Mouse (Mus musculus): ENCODE measurements around the gene Afm.

DNA sequence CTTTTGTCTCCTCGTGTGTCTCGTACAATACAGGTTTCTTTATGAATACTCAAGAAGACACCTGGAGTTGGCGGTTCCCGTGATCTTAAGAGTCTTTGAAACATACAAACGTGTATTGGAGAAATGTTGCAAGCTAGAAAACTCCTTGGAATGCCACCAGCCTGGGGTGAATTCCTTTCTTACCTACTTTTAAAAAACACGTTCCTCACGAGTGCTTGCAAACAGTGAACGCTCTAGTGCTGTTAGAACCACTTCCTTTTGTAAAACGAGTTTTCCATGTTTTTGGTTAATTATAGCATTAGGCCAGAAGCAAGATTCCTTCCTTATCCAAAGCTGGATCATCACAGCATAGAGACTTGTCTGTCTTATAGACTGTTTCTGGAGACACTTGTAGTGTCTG is 60.8 kb downstream of the Afm start:
- TF ChIP-seq CTCF (IDR thresholded peaks at IDR 0.05; ENCODE audit: low read depth) (no peak), EP300 (optimal IDR thresholded peaks at IDR 0.05) (no peak)

All from stomach, postnatal 0 days (tissue).